Mouse (Mus musculus): ENCODE results near the gene Crybg1.

GRCm38 (mm10) chr10:44003551-44004151 is 145.0 kb downstream of the Crybg1 start:
- peak; percentile 6; the same call in 1 of the 2 replicates for TF ChIP-seq CTCF (IDR thresholded peaks at IDR 0.05; ENCODE audit: extremely low read depth, insufficient read depth, insufficient read length, insufficient replicate concordance)
- TF ChIP-seq POLR2A (IDR thresholded peaks at IDR 0.05; ENCODE audit: low read depth, low read length), result no peak

Data from spleen, adult 2 months (tissue).